Mouse (Mus musculus) limb, embryonic 14.5 days (tissue): ENCODE data around the gene Fes. TPM values are rescaled to one million over a fixed set of nuclear protein-coding genes. Genes with fewer than 3 reads are reported as not detected.

Experiments used
- ATAC-seq: fragments of 200-750 bp; cut with Nextera tagmentation; 2 replicates; pipeline ENCODE4 v1.8.0; 2017; ENCODE audit warnings: low read depth, moderate number of reproducible peaks, moderate TSS enrichment; ENCODE audit not compliant: low FRiP score
- DNase-seq: peaks from one replicate; pipeline ENCODE4 v3.0.0-alpha.2; 2015; ENCODE audit warnings: low spot score
- H3K27ac ChIP-seq: fragments of 300-500 bp; sonication (generic); replicated peaks from 2 replicates; pipeline ENCODE4 v1.5.1; 2014; ENCODE audit warnings: low read depth, mild to moderate bottlenecking, low read length, moderate library complexity, mixed read lengths
- H3K27me3 ChIP-seq: fragments of 300-500 bp; sonication (generic); 2 replicates; pipeline ENCODE4 v1.6.1; 2014; ENCODE audit warnings: low read length, mixed read lengths; ENCODE audit not compliant: control insufficient read depth, insufficient read depth
- H3K36me3 ChIP-seq: fragments of 300-500 bp; sonication (generic); 2 replicates; pipeline ENCODE4 v1.6.1; 2014; ENCODE audit warnings: mild to moderate bottlenecking, low read length, moderate library complexity, mixed read lengths; ENCODE audit not compliant: control insufficient read depth, insufficient read depth
- H3K4me1 ChIP-seq: fragments of 300-500 bp; sonication (generic); 2 replicates; pipeline ENCODE4 v1.6.1; 2014; ENCODE audit warnings: antibody characterized with exemption, low read length, mixed read lengths; ENCODE audit not compliant: control insufficient read depth, insufficient read depth
- H3K4me2 ChIP-seq: fragments of 300-500 bp; sonication (generic); replicated peaks from 2 replicates; pipeline ENCODE4 v1.6.1; 2014; ENCODE audit warnings: low read depth, mild to moderate bottlenecking, low read length, moderate library complexity; ENCODE audit not compliant: severe bottlenecking
- H3K4me3 ChIP-seq: fragments of 300-500 bp; sonication (generic); replicated peaks from 2 replicates; pipeline ENCODE4 v1.5.1; 2014; ENCODE audit warnings: low read length
- H3K9ac ChIP-seq: fragments of 300-500 bp; sonication (generic); 2 replicates; pipeline ENCODE4 v1.6.1; 2014; ENCODE audit warnings: mild to moderate bottlenecking, low read depth, low read length, moderate library complexity; ENCODE audit not compliant: severe bottlenecking
- H3K9me3 ChIP-seq: fragments of 300-500 bp; sonication (generic); 2 replicates; pipeline ENCODE4 v1.6.1; 2016; ENCODE audit warnings: low read length; ENCODE audit not compliant: control insufficient read depth
- POLR2A ChIP-seq: fragments of 200-500 bp; IDR thresholded peaks from 2 replicates; pipeline ENCODE4 v1.8.0; 2012; ENCODE audit warnings: inconsistent platforms, mild to moderate bottlenecking, moderate library complexity, borderline replicate concordance; ENCODE audit not compliant: insufficient read depth, insufficient read length; ENCODE audit errors: extremely low read depth
- WGBS: fragments of 180-500 bp; shearing (Covaris S2); extraction: QIAGEN DNeasy Blood & Tissue Kit; methylation state at CpG from one replicate; pipeline ENCODE4 v1.1.7; 2014; 5-methylcytosine and 5-hydroxymethylcytosine counted together
- polyA plus RNA-seq, 2 experiments: library from polyadenylated mRNA; depleted of rRNA in 1 of 2; stranded (reverse) in 1 of 2; unstranded in 1 of 2; fragments of >200 nt; fragmentation: Nextera tagmentation in 1 of 2; extraction: Ambion mirVana in 1 of 2; gene quantifications; 2 replicates each; pipeline versions ENCODE4 v1.2.1 to v1.2.3; 2012 to 2014

Gene Fes
- polyA plus RNA-seq, 2 experiments, result 12.6 to 23.5 TPM

DNA sequence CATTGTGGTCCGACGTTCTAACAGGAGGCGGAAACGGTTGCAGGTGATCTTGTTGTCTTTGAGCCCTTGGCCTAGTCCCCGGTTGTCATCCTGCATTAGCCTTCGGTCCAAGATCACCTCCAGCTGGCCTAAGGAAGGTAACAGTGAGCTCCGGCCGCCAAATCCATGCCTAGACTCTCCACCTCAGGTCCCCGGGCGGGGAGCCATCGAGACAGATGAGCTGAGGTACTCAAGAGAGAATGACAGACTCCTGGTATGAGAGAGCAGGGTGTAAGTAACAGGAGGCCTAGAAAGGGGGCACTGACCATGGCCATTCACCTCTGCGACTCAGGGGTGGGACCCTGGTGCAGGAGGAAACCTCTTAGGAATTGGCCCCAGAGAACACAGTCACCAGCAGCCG, 31.4 kb downstream of the Fes start:
- Histone ChIP-seq H3K9me3 (no peaks in the 10 kb centered on the region), H3K27me3 (no peaks in the 10 kb centered on the region), H3K27ac (no peak overlapping the region), H3K4me1 (no peaks in the 10 kb centered on the region), H3K4me3 (no peak overlapping the region), H3K9ac (no peak overlapping the region), H3K4me2 (no peak overlapping the region), H3K36me3 (peaks cover 85% of the 10 kb centered on the region)
- WGBS, result 89% methylated on average over 13 of the region's 13 CpGs
- ATAC-seq (no peak), DNase-seq (no peak)
- TF ChIP-seq POLR2A, result no peak

- no peak for DNase-seq
- H3K9me3 ChIP-seq, result no peaks in the 10 kb centered on the region
- ATAC-seq, result no peak
- peaks cover 71% of the 10 kb centered on the region for H3K36me3 ChIP-seq
- H3K4me1 ChIP-seq, result no peaks in the 10 kb centered on the region; the same call in 1 of the 2 replicates
- TF ChIP-seq POLR2A, result no peak
- H3K27ac ChIP-seq, result no peak overlapping the region
- H3K4me2 ChIP-seq, result no peak overlapping the region
- H3K9ac ChIP-seq, result no peak overlapping the region
- H3K27me3 ChIP-seq, result no peaks in the 10 kb centered on the region
- H3K4me3 ChIP-seq, result no peak overlapping the region
- 89% methylated on average over 8 of the region's 8 CpGs for WGBS
Measured at GRCm38 (mm10) chr7:80352920-80353319, 34.8 kb downstream of the Fes start.

DNA sequence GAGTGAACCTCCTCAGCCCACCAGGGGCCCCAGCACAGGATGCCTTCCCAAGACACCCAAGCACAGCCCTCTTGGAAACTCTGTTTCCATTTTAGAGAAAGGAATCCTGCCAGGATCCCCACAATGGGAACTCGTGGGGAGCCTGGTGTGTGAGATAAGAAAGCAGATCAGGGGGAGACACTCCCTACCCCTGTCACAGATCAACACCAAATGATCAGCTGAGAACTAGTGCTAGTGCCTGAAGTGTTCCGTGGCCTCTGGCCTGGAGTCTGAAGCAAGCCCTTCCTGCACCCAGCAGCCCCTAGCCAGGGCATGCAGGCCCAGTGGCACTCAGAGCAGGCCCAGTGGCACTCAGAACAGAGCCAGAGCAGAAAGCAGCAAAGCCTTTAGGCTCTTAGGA, 36.9 kb downstream of the Fes start:
- no peak overlapping the region for H3K27ac ChIP-seq
- no peak overlapping the region for H3K4me3 ChIP-seq
- peaks cover 52% of the 10 kb centered on the region for H3K36me3 ChIP-seq
- no peak for ATAC-seq
- DNase-seq, result no peak
- no peaks in the 10 kb centered on the region; the same call in 1 of the 2 replicates for H3K4me1 ChIP-seq
- H3K4me2 ChIP-seq, result no peak overlapping the region
- H3K9ac ChIP-seq, result 0 out of 2 replicates have a peak overlapping the region, but pooled peaks have one; percentile 12
- H3K9me3 ChIP-seq, result no peaks in the 10 kb centered on the region
- no peaks in the 10 kb centered on the region for H3K27me3 ChIP-seq
- 87% methylated on average over 2 of the region's 2 CpGs for WGBS
- no peak for TF ChIP-seq POLR2A

- no peak overlapping the region for H3K4me2 ChIP-seq
- TF ChIP-seq POLR2A, result no peak
- no peaks in the 10 kb centered on the region for H3K27me3 ChIP-seq
- DNase-seq (no peak), ATAC-seq (no peak)
- no peak overlapping the region for H3K9ac ChIP-seq
- 46% methylated on average over 13 of the region's 13 CpGs for WGBS
- H3K9me3 ChIP-seq, result no peaks in the 10 kb centered on the region
- peaks cover 7% of the 10 kb centered on the region for H3K4me1 ChIP-seq
- peak overlapping the region; percentile 28; the same call in 1 of the 2 replicates for H3K27ac ChIP-seq
- H3K4me3 ChIP-seq, result no peak overlapping the region
- peaks cover 35% of the 10 kb centered on the region for H3K36me3 ChIP-seq
Measured at GRCm38 (mm10) chr7:80347670-80348586, 39.8 kb downstream of the Fes start.

DNA sequence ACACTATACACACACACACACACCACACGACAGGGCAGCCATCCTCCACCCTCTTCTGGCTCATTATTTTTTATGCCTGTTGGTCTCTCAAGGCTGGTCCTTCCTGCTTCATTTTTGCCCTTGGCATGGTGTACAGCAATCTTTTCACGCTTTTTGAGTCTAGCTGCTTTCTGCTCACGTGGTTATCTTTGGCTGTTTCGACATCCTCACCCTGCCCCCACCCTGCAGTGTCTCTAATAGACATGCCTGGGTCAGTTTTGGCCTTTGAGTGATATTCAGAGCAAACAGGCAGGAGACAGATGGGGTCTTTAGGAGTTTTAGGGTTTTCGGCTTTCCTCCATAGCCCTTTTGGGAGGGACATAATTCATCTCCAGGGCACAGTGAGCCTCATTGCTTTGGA, 40.9 kb downstream of the Fes start:
- no peaks in the 10 kb centered on the region for H3K27me3 ChIP-seq
- WGBS, result 85% methylated on average over 5 of the region's 5 CpGs
- no peak for DNase-seq

More for the DNA sequence above, 40.9 kb downstream of the Fes start:
- Histone ChIP-seq H3K9ac (no peak overlapping the region), H3K4me3 (no peak overlapping the region), H3K4me1 (peaks cover 12% of the 10 kb centered on the region), H3K9me3 (no peaks in the 10 kb centered on the region), H3K4me2 (no peak overlapping the region), H3K36me3 (peaks cover 25% of the 10 kb centered on the region), H3K27ac (no peak overlapping the region)
- no peak for TF ChIP-seq POLR2A
- ATAC-seq, result no peak
